Mouse (Mus musculus): ENCODE data around the gene Mgat4a. TPM values are rescaled to one million over a fixed set of nuclear protein-coding genes. Genes with fewer than 3 reads are reported as not detected.

The Mgat4a gene
- polyA plus RNA-seq, 1 experiment from 2014 or later, result 4.2 TPM

DNA sequence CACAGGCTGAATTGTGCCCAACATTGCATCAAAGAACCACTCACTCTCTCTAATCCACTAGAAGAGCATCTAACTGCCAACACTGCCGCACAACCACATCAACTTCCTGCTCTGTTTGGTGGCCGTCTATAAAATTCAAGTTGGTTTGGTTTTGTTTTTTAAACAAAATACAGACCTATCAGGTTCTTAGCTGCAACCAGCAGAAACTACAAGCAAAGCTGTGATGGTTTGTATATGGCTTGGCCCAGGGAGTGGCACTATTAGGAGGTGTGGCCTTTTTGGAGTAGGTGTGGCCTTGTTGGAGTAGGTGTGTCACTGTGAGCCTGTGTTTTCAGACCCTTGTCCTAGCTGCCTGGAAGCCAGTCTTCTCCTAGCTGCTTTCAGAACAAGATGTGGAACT, 59.5 kb downstream of the Mgat4a start:
- DNase-seq (ENCODE audit: low spot score), result no peak
- H3K4me3 ChIP-seq, result no peak overlapping the region
- H3K27ac ChIP-seq, result no peak overlapping the region
- H3K9me3 ChIP-seq (replicated peaks), result no peaks in the 10 kb centered on the region
- H3K36me3 ChIP-seq, result no peaks in the 10 kb centered on the region
- no peaks in the 10 kb centered on the region for H3K27me3 ChIP-seq (ENCODE audit: low read depth, poor library complexity, severe bottlenecking)
- H3K4me1 ChIP-seq, result no peaks in the 10 kb centered on the region
- 94% methylated on average over 2 of the region's 2 CpGs for WGBS

DNA sequence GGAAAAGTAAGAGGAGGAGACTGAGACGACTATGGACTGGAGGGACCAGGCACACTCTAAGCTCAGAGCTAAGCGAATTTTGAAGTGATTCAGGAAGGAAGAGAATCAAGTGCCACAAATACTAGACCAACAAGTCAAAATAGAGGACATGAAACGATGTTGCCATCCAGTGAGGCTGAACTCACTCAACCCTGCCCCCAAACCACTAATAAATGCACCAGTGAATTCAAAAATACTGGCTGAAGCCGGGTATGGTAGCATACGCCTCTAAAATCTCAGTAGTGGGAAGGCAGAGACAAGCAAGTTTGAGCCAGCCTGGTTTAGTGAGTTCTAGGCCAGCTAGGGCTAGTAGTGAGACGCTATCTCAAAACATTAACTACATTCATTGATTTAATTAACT, 60.1 kb downstream of the Mgat4a start:
- Histone ChIP-seq H3K9me3 (replicated peaks) (no peaks in the 10 kb centered on the region), H3K4me1 (no peaks in the 10 kb centered on the region), H3K36me3 (no peaks in the 10 kb centered on the region), H3K27me3 (ENCODE audit: low read depth, poor library complexity, severe bottlenecking) (no peaks in the 10 kb centered on the region), H3K27ac (no peak overlapping the region), H3K4me3 (no peak overlapping the region)
- WGBS, result 88% methylated on average over 6 of the region's 6 CpGs
- no peak for DNase-seq (ENCODE audit: low spot score)

DNA sequence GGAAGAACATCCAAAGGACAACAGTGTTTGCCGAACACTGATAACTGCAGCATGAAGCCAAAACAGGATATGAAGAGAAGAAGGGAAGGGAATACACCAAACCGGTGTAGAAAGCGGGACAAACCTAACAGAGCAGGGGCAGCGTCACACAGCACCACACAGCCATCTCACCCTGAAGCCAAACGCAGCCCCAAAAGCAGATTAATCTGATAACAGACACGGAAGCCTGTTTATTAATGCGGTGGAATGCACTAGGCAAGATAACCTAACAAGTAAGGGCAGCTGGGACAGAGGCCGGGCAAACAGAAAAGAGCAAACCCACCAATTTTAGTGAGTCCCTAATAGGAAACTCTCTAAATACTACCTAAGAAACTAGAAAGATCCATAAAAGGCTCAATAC, 61.1 kb downstream of the Mgat4a start:
- Histone ChIP-seq H3K4me3 (no peak overlapping the region), H3K36me3 (no peaks in the 10 kb centered on the region), H3K27me3 (ENCODE audit: low read depth, poor library complexity, severe bottlenecking) (no peaks in the 10 kb centered on the region), H3K27ac (no peak overlapping the region), H3K4me1 (no peaks in the 10 kb centered on the region), H3K9me3 (replicated peaks) (no peaks in the 10 kb centered on the region)
- DNase-seq (ENCODE audit: low spot score), result no peak
- whole genome bisulfite sequencing, result 91% methylated on average over 8 of the region's 8 CpGs

DNA sequence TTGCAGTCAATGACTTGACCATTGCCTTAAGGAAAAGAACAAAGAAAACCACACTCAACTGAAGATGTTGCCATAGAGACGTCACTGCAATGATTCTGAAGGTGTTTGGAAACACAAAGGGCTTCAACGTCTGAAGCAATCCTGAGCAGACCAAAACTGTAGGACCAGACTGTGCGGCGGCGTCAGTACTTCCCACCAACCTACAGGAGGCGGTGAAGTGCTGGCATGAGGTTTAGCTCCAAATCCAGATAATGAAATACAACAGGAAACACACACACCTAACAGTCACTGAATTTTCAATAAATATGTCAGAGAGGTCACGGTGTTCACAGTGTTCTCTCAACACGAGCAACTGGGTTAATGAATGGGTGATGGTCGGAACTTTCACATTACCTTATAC, 61.7 kb downstream of the Mgat4a start:
- no peak for DNase-seq (ENCODE audit: low spot score)

DNA sequence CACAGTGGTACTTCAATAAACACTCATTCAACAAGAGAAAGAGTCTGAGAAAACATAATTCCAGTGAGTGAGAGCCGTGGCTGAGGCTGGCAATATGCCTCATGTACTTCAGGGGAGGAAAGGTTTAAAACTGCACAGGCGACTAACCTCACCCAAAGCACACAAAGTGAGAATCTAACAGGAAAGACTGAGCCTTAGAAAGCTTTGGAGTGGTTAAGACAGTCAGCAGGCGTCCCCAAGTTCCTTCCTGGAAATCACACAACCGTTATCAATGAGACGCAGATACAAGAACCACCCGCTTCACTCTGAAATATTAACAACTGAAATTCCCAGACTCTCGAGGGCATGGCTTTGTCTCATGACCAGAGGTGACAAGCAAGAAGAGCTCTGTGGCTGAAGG, 62.4 kb downstream of the Mgat4a start:
- Histone ChIP-seq H3K36me3 (no peaks in the 10 kb centered on the region), H3K27ac (no peak overlapping the region), H3K27me3 (ENCODE audit: low read depth, poor library complexity, severe bottlenecking) (no peaks in the 10 kb centered on the region), H3K4me1 (no peaks in the 10 kb centered on the region), H3K9me3 (replicated peaks) (no peaks in the 10 kb centered on the region), H3K4me3 (no peak overlapping the region)
- DNase-seq (ENCODE audit: low spot score), result no peak
- 83% methylated on average over 7 of the region's 7 CpGs for WGBS

More for the DNA sequence above, 61.7 kb downstream of the Mgat4a start:
- no peak overlapping the region for H3K27ac ChIP-seq
- H3K36me3 ChIP-seq, result no peaks in the 10 kb centered on the region
- H3K27me3 ChIP-seq (ENCODE audit: low read depth, poor library complexity, severe bottlenecking), result no peaks in the 10 kb centered on the region
- no peaks in the 10 kb centered on the region for H3K9me3 ChIP-seq (replicated peaks)
- no peaks in the 10 kb centered on the region for H3K4me1 ChIP-seq
- WGBS, result 75% methylated on average over 9 of the region's 9 CpGs
- no peak overlapping the region for H3K4me3 ChIP-seq

DNA sequence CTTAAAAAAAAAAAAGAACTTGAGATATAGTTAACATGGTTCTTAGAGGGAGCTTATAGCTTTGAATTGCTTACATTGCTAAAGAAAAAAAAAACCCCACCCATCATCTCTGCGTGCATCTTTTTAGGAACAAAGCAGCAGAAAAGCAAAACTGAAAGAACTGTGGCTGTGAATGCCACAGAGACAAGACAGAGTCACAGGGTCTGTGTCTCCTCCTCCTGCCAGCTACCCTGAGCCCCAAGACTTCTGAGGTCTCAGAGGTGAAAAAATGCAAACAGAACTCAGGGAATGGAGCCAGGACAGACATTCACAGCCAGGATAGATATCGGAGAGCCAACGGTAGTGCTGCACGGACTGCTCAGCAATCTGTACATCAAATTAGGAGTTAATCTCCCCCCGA, 62.9 kb downstream of the Mgat4a start:
- DNase-seq (ENCODE audit: low spot score), result no peak
- no peak overlapping the region for H3K4me3 ChIP-seq
- WGBS, result 92% methylated on average over 5 of the region's 5 CpGs

DNA sequence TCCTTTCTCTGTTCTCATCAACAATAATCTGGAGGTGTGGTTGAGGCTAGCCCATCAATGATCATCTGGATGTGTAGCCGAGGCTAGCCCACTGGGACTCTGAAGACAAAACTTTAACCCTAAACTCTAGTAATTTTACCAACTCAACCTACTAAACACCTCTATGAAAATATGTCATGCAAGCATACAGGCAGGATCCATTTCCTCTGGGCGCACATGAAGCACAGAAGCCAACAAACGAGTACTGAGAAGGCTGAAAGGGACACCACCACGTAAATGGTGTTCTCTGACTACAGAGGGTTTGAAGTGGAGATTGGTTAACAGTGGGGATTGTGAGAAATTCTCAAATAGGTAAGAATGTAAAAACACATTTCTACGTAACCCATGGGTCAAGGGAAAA, 63.6 kb downstream of the Mgat4a start:
- WGBS, result 91% methylated on average over 5 of the region's 5 CpGs
- Histone ChIP-seq H3K4me1 (no peaks in the 10 kb centered on the region), H3K36me3 (no peaks in the 10 kb centered on the region), H3K27ac (no peak overlapping the region), H3K4me3 (no peak overlapping the region), H3K9me3 (replicated peaks) (no peaks in the 10 kb centered on the region), H3K27me3 (ENCODE audit: low read depth, poor library complexity, severe bottlenecking) (no peaks in the 10 kb centered on the region)
- DNase-seq (ENCODE audit: low spot score), result no peak

More for the DNA sequence above, 62.9 kb downstream of the Mgat4a start:
- Histone ChIP-seq H3K36me3 (no peaks in the 10 kb centered on the region), H3K27ac (no peak overlapping the region), H3K9me3 (replicated peaks) (no peaks in the 10 kb centered on the region), H3K4me1 (no peaks in the 10 kb centered on the region), H3K27me3 (ENCODE audit: low read depth, poor library complexity, severe bottlenecking) (no peaks in the 10 kb centered on the region)

DNA sequence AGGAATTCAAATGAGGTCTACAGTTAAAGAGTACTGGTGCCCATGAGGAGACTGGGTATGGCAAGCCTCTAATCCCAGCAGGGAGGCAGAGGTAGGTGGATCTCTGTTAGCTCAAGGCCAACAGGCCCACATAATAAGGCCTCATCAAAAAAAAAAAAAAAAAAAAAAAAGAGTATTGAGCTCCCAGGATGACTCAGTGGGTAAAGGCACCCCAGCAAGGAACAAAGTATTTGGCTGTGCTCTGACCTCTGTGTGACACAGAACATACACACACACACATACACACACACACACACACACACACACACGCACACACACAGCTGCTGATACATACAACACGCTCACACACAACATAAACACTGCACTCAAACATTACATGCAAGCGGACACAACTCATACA, 65.5 kb downstream of the Mgat4a start:
- Histone ChIP-seq H3K27me3 (ENCODE audit: low read depth, poor library complexity, severe bottlenecking) (no peaks in the 10 kb centered on the region), H3K36me3 (no peaks in the 10 kb centered on the region), H3K4me3 (no peak overlapping the region), H3K27ac (no peak overlapping the region), H3K4me1 (no peaks in the 10 kb centered on the region), H3K9me3 (replicated peaks) (no peaks in the 10 kb centered on the region)
- DNase-seq (ENCODE audit: low spot score), result no peak
- 88% methylated on average over 3 of the region's 3 CpGs for WGBS

DNA sequence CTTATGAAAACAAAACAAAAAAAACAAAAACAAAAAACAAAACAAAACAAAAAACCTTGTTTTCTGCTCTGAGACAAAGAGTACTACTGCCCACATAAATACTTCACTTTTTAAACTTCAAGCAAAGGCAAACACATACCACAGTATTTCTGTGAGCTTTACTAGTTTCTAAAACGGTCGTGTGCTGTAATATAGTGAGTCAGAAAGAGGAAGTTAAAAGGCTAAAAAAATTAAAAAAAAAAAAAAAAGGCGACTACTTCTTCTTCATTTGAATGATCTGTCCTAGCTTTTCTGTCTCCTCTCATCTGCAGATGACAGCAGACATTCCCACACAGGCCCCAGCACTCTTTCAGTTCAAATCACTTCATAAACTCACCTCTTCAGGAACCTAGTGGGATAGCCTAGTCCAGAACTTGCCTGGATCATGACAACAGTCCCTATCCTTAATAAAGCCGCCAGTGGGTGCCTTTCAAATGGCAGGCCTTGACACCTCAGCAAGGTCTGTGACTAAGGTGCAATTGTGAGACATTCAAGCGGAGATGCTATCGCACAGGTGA, 66.1 kb downstream of the Mgat4a start:
- Histone ChIP-seq H3K36me3 (no peaks in the 10 kb centered on the region), H3K9me3 (replicated peaks) (no peaks in the 10 kb centered on the region), H3K27me3 (ENCODE audit: low read depth, poor library complexity, severe bottlenecking) (no peaks in the 10 kb centered on the region), H3K4me1 (no peaks in the 10 kb centered on the region), H3K4me3 (no peak overlapping the region), H3K27ac (no peak overlapping the region)
- no peak for DNase-seq (ENCODE audit: low spot score)
- 92% methylated on average over 6 of the region's 6 CpGs for WGBS

DNA sequence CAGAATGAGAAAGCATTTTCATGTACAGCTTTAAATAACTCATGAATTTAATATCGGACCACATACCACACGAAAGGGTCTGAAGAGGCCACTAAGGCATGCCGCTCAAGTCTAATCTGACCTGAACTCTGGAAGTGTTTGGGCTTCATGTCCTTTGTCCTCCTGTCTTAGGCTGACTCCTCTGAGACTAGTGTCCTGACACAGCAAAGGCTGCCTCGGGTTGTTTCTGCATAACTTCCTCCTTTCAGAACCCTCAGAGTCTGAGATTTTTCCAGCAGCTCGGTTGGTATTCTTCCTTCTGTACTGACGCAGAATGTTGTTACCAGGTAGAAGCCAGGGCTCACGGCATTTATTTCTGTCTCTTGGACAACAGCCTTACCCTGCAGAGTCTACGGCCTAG, 66.8 kb downstream of the Mgat4a start:
- Histone ChIP-seq H3K4me3 (no peak overlapping the region), H3K27me3 (ENCODE audit: low read depth, poor library complexity, severe bottlenecking) (no peaks in the 10 kb centered on the region), H3K9me3 (replicated peaks) (no peaks in the 10 kb centered on the region), H3K27ac (no peak overlapping the region), H3K4me1 (no peaks in the 10 kb centered on the region), H3K36me3 (no peaks in the 10 kb centered on the region)
- 90% methylated on average over 8 of the region's 8 CpGs for WGBS
- DNase-seq (ENCODE audit: low spot score), result no peak

DNA sequence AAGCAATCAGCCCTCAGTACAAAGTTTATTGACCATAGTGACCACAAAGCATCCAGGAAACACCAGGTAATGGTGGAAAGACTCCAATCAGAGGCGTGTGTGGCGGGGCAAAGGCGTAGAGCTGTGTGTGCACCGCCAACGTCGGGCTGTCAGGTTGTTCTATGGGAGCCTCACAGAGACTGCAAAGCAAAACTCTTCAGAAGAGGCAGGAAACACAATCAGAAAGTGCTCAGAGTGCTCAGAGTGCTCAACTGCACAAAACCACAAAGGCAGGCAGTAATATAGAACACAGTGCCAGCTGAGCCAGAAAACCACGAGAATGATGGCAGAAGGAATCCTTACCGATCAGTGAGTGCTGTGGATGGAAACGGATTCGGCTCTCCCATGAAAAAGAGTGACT, 67.6 kb downstream of the Mgat4a start:
- H3K4me3 ChIP-seq, result no peak overlapping the region
- WGBS, result 88% methylated on average over 10 of the region's 10 CpGs
- no peaks in the 10 kb centered on the region for H3K9me3 ChIP-seq (replicated peaks)
- no peaks in the 10 kb centered on the region for H3K36me3 ChIP-seq
- DNase-seq (ENCODE audit: low spot score), result no peak
- no peaks in the 10 kb centered on the region for H3K27me3 ChIP-seq (ENCODE audit: low read depth, poor library complexity, severe bottlenecking)
- H3K27ac ChIP-seq, result no peak overlapping the region
- no peaks in the 10 kb centered on the region for H3K4me1 ChIP-seq

DNA sequence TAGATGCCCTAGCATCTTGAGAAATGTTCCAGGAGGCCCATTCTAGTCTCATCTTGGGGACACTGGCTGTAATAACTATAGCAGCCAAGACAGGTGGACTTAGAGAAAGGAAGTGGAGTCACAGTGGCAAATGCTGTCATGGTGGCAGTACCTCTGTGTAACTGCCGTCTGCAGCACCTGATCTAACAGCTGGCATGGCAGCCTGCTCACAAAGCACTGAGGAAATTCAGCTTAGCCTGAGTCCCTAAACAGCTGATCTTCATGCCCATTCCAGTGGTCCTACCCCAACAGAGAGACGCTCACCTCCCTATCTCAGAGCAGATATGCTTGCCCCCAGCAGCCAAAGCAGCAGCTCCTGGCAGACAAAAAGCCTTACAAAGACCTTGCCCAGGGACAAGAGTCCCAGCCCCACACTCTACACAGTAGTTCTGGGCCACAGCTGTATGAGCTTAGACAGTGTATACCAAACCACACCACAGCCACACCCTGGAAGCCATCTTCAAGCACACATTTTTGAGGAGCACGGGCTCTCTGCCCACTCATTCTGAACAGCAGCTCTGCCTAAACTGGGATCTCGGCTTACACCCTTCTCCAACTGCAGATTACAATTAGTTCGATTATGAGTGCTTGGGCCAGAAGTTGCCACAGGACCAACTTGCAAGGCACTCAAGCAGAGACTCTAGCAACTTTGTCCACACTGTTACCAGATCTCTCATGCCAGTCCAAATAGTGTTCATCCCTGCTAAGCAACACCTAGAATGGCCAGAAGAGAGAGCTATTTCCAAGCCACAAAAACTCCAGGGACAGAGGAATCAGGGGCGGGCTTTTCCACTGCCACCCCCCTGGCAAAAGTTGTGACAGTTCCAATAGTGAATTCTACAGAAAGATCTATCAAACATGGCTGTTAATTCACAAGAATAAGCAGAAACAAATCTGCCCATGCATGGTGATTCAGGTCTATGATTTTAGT, 69.4 kb downstream of the Mgat4a start:
- no peak for DNase-seq (ENCODE audit: low spot score)
- Histone ChIP-seq H3K4me1 (no peaks in the 10 kb centered on the region), H3K27ac (no peak overlapping the region), H3K27me3 (ENCODE audit: low read depth, poor library complexity, severe bottlenecking) (no peaks in the 10 kb centered on the region), H3K4me3 (no peak overlapping the region), H3K9me3 (replicated peaks) (no peaks in the 10 kb centered on the region), H3K36me3 (no peaks in the 10 kb centered on the region)
- whole genome bisulfite sequencing, result 82% methylated on average over 6 of the region's 6 CpGs

DNA sequence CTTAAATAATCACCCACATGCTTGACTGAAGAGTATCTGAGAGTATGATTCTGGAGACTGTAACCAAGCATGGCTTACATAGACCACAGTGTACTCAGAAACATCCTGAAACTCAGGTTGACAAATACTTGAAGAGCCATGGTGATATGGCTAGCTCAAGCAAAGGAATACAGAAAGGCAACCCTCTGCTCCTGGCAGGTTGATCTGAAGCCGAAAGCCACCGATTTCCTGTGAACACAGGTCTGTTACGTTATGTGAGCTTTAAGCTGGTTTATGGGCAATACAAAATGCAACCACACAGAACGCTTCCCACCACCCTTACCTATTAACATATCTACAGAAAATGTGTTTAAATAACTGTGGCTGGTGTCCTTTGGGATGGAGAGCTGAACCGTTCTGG, 71.8 kb downstream of the Mgat4a start:
- no peak overlapping the region for H3K27ac ChIP-seq
- no peaks in the 10 kb centered on the region for H3K36me3 ChIP-seq
- H3K27me3 ChIP-seq (ENCODE audit: low read depth, poor library complexity, severe bottlenecking), result no peaks in the 10 kb centered on the region
- H3K9me3 ChIP-seq (replicated peaks), result no peaks in the 10 kb centered on the region
- no peak for DNase-seq (ENCODE audit: low spot score)
- no peaks in the 10 kb centered on the region for H3K4me1 ChIP-seq
- WGBS, result 92% methylated on average over 5 of the region's 5 CpGs
- H3K4me3 ChIP-seq, result no peak overlapping the region

Measured in limb, embryonic 10.5 days (tissue).